In the genomic region with DNA sequence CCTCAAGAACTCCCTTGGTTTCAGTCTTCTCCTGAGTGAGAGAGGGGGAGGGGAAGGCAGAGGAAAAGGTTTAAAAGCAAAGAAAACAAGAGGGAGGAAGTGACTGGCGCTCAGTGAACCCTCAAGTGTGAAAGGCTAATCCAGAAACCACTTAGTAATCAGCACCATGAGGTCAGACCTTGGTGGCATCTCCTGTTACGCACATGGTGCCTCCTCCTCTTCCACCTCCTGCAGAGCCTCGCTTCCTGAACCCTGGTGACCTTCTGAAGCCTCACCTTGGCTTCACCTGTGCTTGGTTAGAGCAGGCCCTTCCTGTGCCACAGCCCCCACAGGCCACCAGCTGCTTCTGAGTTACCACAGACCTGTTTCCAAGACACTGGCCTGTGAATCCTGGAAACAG, we compare ENCODE assay signal across 13 mouse cellular contexts. TPM values are rescaled to one million over a fixed set of nuclear protein-coding genes. Genes with fewer than 3 reads are reported as not detected.
DNase-seq lines count a peak whose midpoint lies in the region; ATAC-seq and TF ChIP-seq lines count a peak whose summit lies in the region.
"Had no signal": no experiment of that assay in that cellular context is flagged by ENCODE, and none has a peak within 500 bp of the region (broad histone marks: within the 10 kb centered on the region; RNA-seq: fewer than 3 reads in every experiment).

No protein-coding gene starts in this region.

- TF ChIP-seq EP300 in heart, adult 2 months (IDR thresholded peaks at IDR 0.05; ENCODE audit: insufficient read depth, low read depth, low read length), result no peak

- H3K27me3 ChIP-seq in heart, adult 2 months (ENCODE audit: control insufficient read depth, insufficient read depth, low read length), result no peaks in the 10 kb centered on the region
- no peaks in the 10 kb centered on the region for H3K27me3 ChIP-seq in neural tube, embryonic 13.5 days
- H3K27me3 ChIP-seq in neural tube, embryonic 15.5 days (replicated peaks), result no peaks in the 10 kb centered on the region
- no peaks in the 10 kb centered on the region for H3K27me3 ChIP-seq in midbrain, embryonic 10.5 days (ENCODE audit: low read depth, poor library complexity, severe bottlenecking)
- H3K27me3 ChIP-seq in forebrain, embryonic 16.5 days (replicated peaks; ENCODE audit: control insufficient read depth, insufficient read depth, low read length), result no peaks in the 10 kb centered on the region
- H3K27me3 ChIP-seq: liver, embryonic 13.5 days had no signal

- TF ChIP-seq POLR2A in heart, adult 2 months (IDR thresholded peaks at IDR 0.05; ENCODE audit: insufficient read depth, low read depth, low read length), result no peak

- peak; percentile 91 for DNase-seq in heart, adult 11 months
- no peak for DNase-seq in heart, adult 2 months
- DNase-seq in kidney, postnatal 14 days, result peak; percentile 72
- DNase-seq in midbrain, embryonic 10.5 days (ENCODE audit: low spot score), result no peak
- DNase-seq in urinary bladder, adult 2 months (ENCODE audit: low spot score), result no peak
- DNase-seq: gastrocnemius, postnatal 14 days; layer of hippocampus, adult 9-11 months; liver, embryonic 13.5 days; right cerebral cortex, adult 18-20 months had no signal

- no peak overlapping the region for H3K4me2 ChIP-seq in neural tube, embryonic 13.5 days
- no peak overlapping the region for H3K4me2 ChIP-seq in neural tube, embryonic 15.5 days
- H3K4me2 ChIP-seq in forebrain, embryonic 16.5 days (ENCODE audit: low read length), result no peak overlapping the region
- H3K4me2 ChIP-seq: liver, embryonic 13.5 days had no signal

- H3K79me2 ChIP-seq in heart, adult 2 months (replicated peaks; ENCODE audit: control insufficient read depth, insufficient read depth, low read length), result no peaks in the 10 kb centered on the region

- no peak for ATAC-seq in neural tube, embryonic 13.5 days (ENCODE audit: low read depth)
- ATAC-seq in neural tube, embryonic 15.5 days (ENCODE audit: low FRiP score), result no peak
- no peak for ATAC-seq in forebrain, embryonic 16.5 days

- H3K36me3 ChIP-seq in heart, adult 2 months (ENCODE audit: control insufficient read depth, insufficient read depth, low read length), result no peaks in the 10 kb centered on the region
- no peaks in the 10 kb centered on the region for H3K36me3 ChIP-seq in neural tube, embryonic 13.5 days
- H3K36me3 ChIP-seq in neural tube, embryonic 15.5 days, result no peaks in the 10 kb centered on the region
- no peaks in the 10 kb centered on the region for H3K36me3 ChIP-seq in midbrain, embryonic 10.5 days
- H3K36me3 ChIP-seq in forebrain, embryonic 16.5 days (ENCODE audit: control insufficient read depth, insufficient read depth), result no peaks in the 10 kb centered on the region
- H3K36me3 ChIP-seq: liver, embryonic 13.5 days had no signal

- TF ChIP-seq CTCF in heart, adult 2 months (IDR thresholded peaks at IDR 0.05), result no peak

- no peaks in the 10 kb centered on the region for H3K9me3 ChIP-seq in neural tube, embryonic 13.5 days
- H3K9me3 ChIP-seq in neural tube, embryonic 15.5 days (replicated peaks), result no peaks in the 10 kb centered on the region
- H3K9me3 ChIP-seq in midbrain, embryonic 10.5 days (replicated peaks), result no peaks in the 10 kb centered on the region
- no peaks in the 10 kb centered on the region for H3K9me3 ChIP-seq in forebrain, embryonic 16.5 days (ENCODE audit: control insufficient read depth, low read length)
- H3K9me3 ChIP-seq: liver, embryonic 13.5 days had no signal

- WGBS in heart, adult 2 months, result 64% methylated on average over 3 of the region's 3 CpGs
- 55% methylated on average over 3 of the region's 3 CpGs for WGBS in neural tube, embryonic 13.5 days
- WGBS in neural tube, embryonic 15.5 days, result 68% methylated on average over 3 of the region's 3 CpGs
- WGBS in midbrain, embryonic 10.5 days, result 53% methylated on average over 3 of the region's 3 CpGs
- WGBS in forebrain, embryonic 16.5 days, result 78% methylated on average over 3 of the region's 3 CpGs

- H3K4me3 ChIP-seq in heart, adult 2 months, result no peak overlapping the region
- H3K4me3 ChIP-seq in neural tube, embryonic 13.5 days, result no peak overlapping the region
- no peak overlapping the region for H3K4me3 ChIP-seq in neural tube, embryonic 15.5 days (replicated peaks)
- no peak overlapping the region for H3K4me3 ChIP-seq in midbrain, embryonic 10.5 days
- H3K4me3 ChIP-seq in forebrain, embryonic 16.5 days (replicated peaks; ENCODE audit: low read length), result no peak overlapping the region
- H3K4me3 ChIP-seq: liver, embryonic 13.5 days had no signal

- intact Hi-C loops in heart, adult 2 months (cut with DNase I), result no loop called here

- H3K27ac ChIP-seq in heart, adult 2 months, result no peak overlapping the region
- H3K27ac ChIP-seq in neural tube, embryonic 13.5 days (replicated peaks), result peak overlapping the region; percentile 28; the same call in 1 of the 2 replicates
- H3K27ac ChIP-seq in neural tube, embryonic 15.5 days (replicated peaks), result no peak overlapping the region
- H3K27ac ChIP-seq in midbrain, embryonic 10.5 days (replicated peaks), result no peak overlapping the region
- H3K27ac ChIP-seq in forebrain, embryonic 16.5 days (ENCODE audit: low read length), result no peak overlapping the region
- H3K27ac ChIP-seq: liver, embryonic 13.5 days; stomach, postnatal 0 days had no signal

- H3K4me1 ChIP-seq in heart, adult 2 months (ENCODE audit: control insufficient read depth, insufficient read depth, low read length), result peaks cover 4% of the 10 kb centered on the region
- H3K4me1 ChIP-seq in neural tube, embryonic 13.5 days (replicated peaks), result no peaks in the 10 kb centered on the region
- no peaks in the 10 kb centered on the region for H3K4me1 ChIP-seq in neural tube, embryonic 15.5 days
- H3K4me1 ChIP-seq in midbrain, embryonic 10.5 days, result 0 out of 2 replicates have a peak, but pooled peaks cover 4% of the 10 kb centered on the region
- no peaks in the 10 kb centered on the region for H3K4me1 ChIP-seq in forebrain, embryonic 16.5 days (replicated peaks; ENCODE audit: control insufficient read depth, insufficient read depth, low read length)
- H3K4me1 ChIP-seq: liver, embryonic 13.5 days had no signal

- H3K9ac ChIP-seq in heart, adult 2 months (ENCODE audit: low read depth, low read length), result no peak overlapping the region
- no peak overlapping the region for H3K9ac ChIP-seq in neural tube, embryonic 13.5 days
- no peak overlapping the region for H3K9ac ChIP-seq in neural tube, embryonic 15.5 days (replicated peaks)
- H3K9ac ChIP-seq in forebrain, embryonic 16.5 days (replicated peaks; ENCODE audit: low read depth, low read length), result no peak overlapping the region
- H3K9ac ChIP-seq: liver, embryonic 13.5 days had no signal

RNA-seq across cellular contexts. Expression of a gene that starts 2.2 kb away (rescaled TPM):
- under 1 TPM; 0.08 to 0.11 TPM for total RNA-seq in heart, adult 2 months (2021)
- 0.10 and 0.15 TPM in 2 replicates for polyA plus RNA-seq in heart, adult 2 months (2012; rRNA removed)
- 1.5 and 2.2 TPM in 2 replicates for polyA plus RNA-seq in neural tube, embryonic 13.5 days (2015; fragmentation: Nextera tagmentation; extraction: Ambion mirVana)
- 2.4 and 3.6 TPM in 2 replicates for polyA plus RNA-seq in neural tube, embryonic 15.5 days (2015; fragmentation: Nextera tagmentation; extraction: Ambion mirVana)
- polyA plus RNA-seq in midbrain, embryonic 10.5 days (2016; fragmentation: Nextera tagmentation; extraction: Ambion mirVana), result 0.29 and 0.44 TPM in 2 replicates
- 1.3 and 2.0 TPM in 2 replicates for polyA plus RNA-seq in forebrain, embryonic 16.5 days (2015; fragmentation: Nextera tagmentation; extraction: Ambion mirVana)
- polyA plus RNA-seq in urinary bladder, adult 2 months (2012; rRNA removed), result 1.3 and 1.5 TPM in 2 replicates

Comparison
In these comparisons a context has a peak if more than half of its experiments do, and no peak if none do; other contexts are left out.
1. DNase-seq: peak in heart, adult 11 months (single experiment) and kidney, postnatal 14 days (single experiment); none in heart, adult 2 months (0 of 2), midbrain, embryonic 10.5 days (single experiment) and urinary bladder, adult 2 months (single experiment).